Mouse (Mus musculus) liver, embryonic 15.5 days (tissue): Measurements from ENCODE around the gene Crygb. TPM values are rescaled to one million over a fixed set of nuclear protein-coding genes. Genes with fewer than 3 reads are reported as not detected.
"Not testable (repeated sequence)": the region's sequence is repeated elsewhere in the genome, so short reads cannot be mapped to it uniquely, and the experiment has no call there.

ENCODE experiments used
- ATAC-seq: fragments of 200-750 bp; cut with Nextera tagmentation; 2 replicates; pipeline ENCODE4 v1.8.0; 2017; ENCODE audit warnings: moderate number of reproducible peaks, mild to moderate bottlenecking, moderate library complexity; ENCODE audit not compliant: insufficient read depth
- H3K27ac ChIP-seq: fragments of 300-500 bp; sonication (generic); replicated peaks from 2 replicates; pipeline ENCODE4 v1.5.1; 2015; ENCODE audit warnings: mild to moderate bottlenecking, inconsistent platforms
- H3K27me3 ChIP-seq: fragments of 300-500 bp; sonication (generic); 2 replicates; pipeline ENCODE4 v1.6.1; 2015; ENCODE audit warnings: mild to moderate bottlenecking, inconsistent platforms
- H3K36me3 ChIP-seq: fragments of 300-500 bp; sonication (generic); replicated peaks from 2 replicates; pipeline ENCODE4 v1.6.1; 2015; ENCODE audit warnings: moderate library complexity, mild to moderate bottlenecking, inconsistent platforms
- H3K4me1 ChIP-seq: fragments of 300-500 bp; sonication (generic); replicated peaks from 2 replicates; pipeline ENCODE4 v1.6.1; 2015; ENCODE audit warnings: inconsistent platforms
- H3K4me2 ChIP-seq: fragments of 300-500 bp; sonication (generic); 2 replicates; pipeline ENCODE4 v1.6.1; 2015; ENCODE audit warnings: moderate library complexity, mild to moderate bottlenecking, inconsistent platforms
- H3K4me3 ChIP-seq: fragments of 300-500 bp; sonication (generic); replicated peaks from 2 replicates; pipeline ENCODE4 v1.5.1; 2015; ENCODE audit warnings: mild to moderate bottlenecking, inconsistent platforms
- H3K9ac ChIP-seq: fragments of 300-500 bp; sonication (generic); 2 replicates; pipeline ENCODE4 v1.6.1; 2015; ENCODE audit warnings: moderate library complexity, mild to moderate bottlenecking, inconsistent platforms
- H3K9me3 ChIP-seq: fragments of 300-500 bp; sonication (generic); replicated peaks from 2 replicates; pipeline ENCODE4 v1.6.1; 2016; ENCODE audit warnings: inconsistent platforms
- WGBS: fragments of 180-500 bp; shearing (Covaris S2); methylation state at CpG from one replicate; pipeline ENCODE4 v1.1.7; 2015; ENCODE audit warnings: mixed read lengths; ENCODE audit not compliant: insufficient replicate concordance; 5-methylcytosine and 5-hydroxymethylcytosine counted together
- polyA plus RNA-seq: library from polyadenylated mRNA; unstranded; fragments of >200 nt; fragmentation: Nextera tagmentation; extraction: Ambion mirVana; gene quantifications from 2 replicates; pipeline ENCODE4 v1.2.1, GENCODE M21; 2015

The Crygb gene
- polyA plus RNA-seq, 1 experiment from 2014 or later: not detected

GRCm38 (mm10) chr1:65064201-65064600 lies 17.9 kb downstream of the Crygb start:
- Histone ChIP-seq H3K4me3 (no peak overlapping the region), H3K36me3 (no peaks in the 10 kb centered on the region), H3K9ac (no peak overlapping the region), H3K9me3 (no peaks in the 10 kb centered on the region), H3K4me2 (no peak overlapping the region), H3K27ac (no peak overlapping the region), H3K4me1 (no peaks in the 10 kb centered on the region), H3K27me3 (no peaks in the 10 kb centered on the region)
- ATAC-seq: no peak
- WGBS: 74% methylated on average over 15 of the region's 15 CpGs

GRCm38 (mm10) chr1:65063352-65063751 lies 18.7 kb downstream of the Crygb start, which contains the start of gene Crygd:
Crygd (minus strand) TSS chr1:65063452.
- no peak for ATAC-seq
- Histone ChIP-seq H3K27ac (no peak within 1 kb of the TSS), H3K9me3 (no peaks in the 10 kb centered on the region), H3K9ac (no peak within 1 kb of the TSS), H3K36me3 (no peaks in the 10 kb centered on the region), H3K27me3 (no peaks in the 10 kb centered on the region), H3K4me2 (no peak within 1 kb of the TSS), H3K4me3 (no peak within 1 kb of the TSS), H3K4me1 (no peaks in the 10 kb centered on the region)
- WGBS: 70% methylated on average over 8 of the region's 8 CpGs

- Histone ChIP-seq H3K27ac (no peak overlapping the region), H3K9me3 (no peaks in the 10 kb centered on the region), H3K36me3 (no peaks in the 10 kb centered on the region), H3K9ac (no peak overlapping the region), H3K4me1 (no peaks in the 10 kb centered on the region), H3K4me2 (no peak overlapping the region), H3K27me3 (no peaks in the 10 kb centered on the region), H3K4me3 (no peak overlapping the region)
- WGBS: 28% methylated on average over 2 of the region's 2 CpGs
- ATAC-seq: no peak
Measured at GRCm38 (mm10) chr1:65052140-65052539, 29.9 kb downstream of the Crygb start.

GRCm38 (mm10) chr1:65051696-65052095 lies 30.4 kb downstream of the Crygb start:
- H3K27ac ChIP-seq: no peak overlapping the region
- no peak for ATAC-seq
- H3K27me3 ChIP-seq: no peaks in the 10 kb centered on the region
- H3K9me3 ChIP-seq: no peaks in the 10 kb centered on the region
- no peak overlapping the region for H3K4me3 ChIP-seq
- no peak overlapping the region for H3K4me2 ChIP-seq
- H3K9ac ChIP-seq: no peak overlapping the region
- H3K4me1 ChIP-seq: no peaks in the 10 kb centered on the region
- H3K36me3 ChIP-seq: no peaks in the 10 kb centered on the region
- WGBS: 63% methylated on average over 7 of the region's 7 CpGs

- H3K4me2 ChIP-seq, H3K36me3 ChIP-seq, H3K9ac ChIP-seq, H3K9me3 ChIP-seq, H3K27me3 ChIP-seq, H3K4me1 ChIP-seq, ATAC-seq, H3K27ac ChIP-seq, H3K4me3 ChIP-seq: not testable (repeated sequence)
- WGBS: 77% methylated on average over 11 of the region's 12 CpGs
Measured at GRCm38 (mm10) chr1:65050952-65051351, 31.1 kb downstream of the Crygb start, which contains the start of gene Cryge. Cryge (minus strand) TSS chr1:65051149.

- Histone ChIP-seq H3K27me3 (no peaks in the 10 kb centered on the region), H3K27ac (no peak overlapping the region), H3K4me2 (no peak overlapping the region), H3K9ac (no peak overlapping the region), H3K4me3 (no peak overlapping the region), H3K36me3 (no peaks in the 10 kb centered on the region), H3K4me1 (no peaks in the 10 kb centered on the region), H3K9me3 (no peaks in the 10 kb centered on the region)
- no peak for ATAC-seq
- WGBS: 60% methylated on average over 12 of the region's 12 CpGs
Measured at GRCm38 (mm10) chr1:65048781-65049180, 33.3 kb downstream of the Crygb start.

GRCm38 (mm10) chr1:65046401-65047109 lies 35.5 kb downstream of the Crygb start:
- Histone ChIP-seq H3K9me3 (no peaks in the 10 kb centered on the region), H3K27ac (no peak overlapping the region), H3K4me1 (no peaks in the 10 kb centered on the region), H3K27me3 (no peaks in the 10 kb centered on the region), H3K4me3 (no peak overlapping the region), H3K9ac (no peak overlapping the region), H3K4me2 (no peak overlapping the region), H3K36me3 (no peaks in the 10 kb centered on the region)
- no peak for ATAC-seq
- WGBS: 27% methylated on average over 8 of the region's 8 CpGs

GRCm38 (mm10) chr1:65043433-65043832 lies 38.7 kb downstream of the Crygb start:
- H3K9ac ChIP-seq: no peak overlapping the region
- WGBS: 55% methylated on average over 2 of the region's 2 CpGs
- no peaks in the 10 kb centered on the region for H3K27me3 ChIP-seq
- no peaks in the 10 kb centered on the region for H3K4me1 ChIP-seq
- ATAC-seq: no peak
- H3K36me3 ChIP-seq: no peaks in the 10 kb centered on the region
- no peak overlapping the region for H3K27ac ChIP-seq
- H3K4me3 ChIP-seq: no peak overlapping the region
- no peaks in the 10 kb centered on the region for H3K9me3 ChIP-seq
- no peak overlapping the region for H3K4me2 ChIP-seq

GRCm38 (mm10) chr1:65041837-65042236 lies 40.3 kb downstream of the Crygb start:
- Histone ChIP-seq H3K4me2 (no peak overlapping the region), H3K9me3 (no peaks in the 10 kb centered on the region), H3K4me1 (no peaks in the 10 kb centered on the region), H3K4me3 (no peak overlapping the region), H3K9ac (no peak overlapping the region), H3K27ac (no peak overlapping the region), H3K27me3 (no peaks in the 10 kb centered on the region), H3K36me3 (no peaks in the 10 kb centered on the region)
- WGBS: 73% methylated on average over 3 of the region's 3 CpGs
- no peak for ATAC-seq

- 70% methylated on average over 6 of the region's 6 CpGs for WGBS
- Histone ChIP-seq H3K27me3 (no peaks in the 10 kb centered on the region), H3K9me3 (no peaks in the 10 kb centered on the region), H3K4me2 (no peak overlapping the region), H3K4me1 (no peaks in the 10 kb centered on the region), H3K27ac (no peak overlapping the region), H3K36me3 (no peaks in the 10 kb centered on the region), H3K4me3 (no peak overlapping the region), H3K9ac (no peak overlapping the region)
- no peak for ATAC-seq
Measured at GRCm38 (mm10) chr1:65040806-65041205, 41.3 kb downstream of the Crygb start.

- 57% methylated on average over 3 of the region's 3 CpGs for WGBS
- Histone ChIP-seq H3K27ac (no peak overlapping the region), H3K4me2 (no peak overlapping the region), H3K4me1 (no peaks in the 10 kb centered on the region), H3K27me3 (no peaks in the 10 kb centered on the region), H3K9me3 (no peaks in the 10 kb centered on the region), H3K9ac (no peak overlapping the region), H3K36me3 (no peaks in the 10 kb centered on the region), H3K4me3 (no peak overlapping the region)
- no peak for ATAC-seq
Measured at GRCm38 (mm10) chr1:65039679-65040078, 42.4 kb downstream of the Crygb start.

GRCm38 (mm10) chr1:65037542-65037941 lies 44.5 kb downstream of the Crygb start:
- no peak for ATAC-seq
- no peaks in the 10 kb centered on the region for H3K4me1 ChIP-seq
- H3K4me3 ChIP-seq: no peak overlapping the region
- no peaks in the 10 kb centered on the region for H3K36me3 ChIP-seq
- H3K27ac ChIP-seq: no peak overlapping the region
- H3K4me2 ChIP-seq: no peak overlapping the region
- no peaks in the 10 kb centered on the region for H3K27me3 ChIP-seq
- no peaks in the 10 kb centered on the region for H3K9me3 ChIP-seq
- WGBS: 35% methylated on average over 2 of the region's 2 CpGs
- H3K9ac ChIP-seq: no peak overlapping the region
